Mouse (Mus musculus): Measurements from ENCODE around the gene Prkg1.
"Not testable (repeated sequence)": the region's sequence is repeated elsewhere in the genome, so short reads cannot be mapped to it uniquely, and the experiment has no call there.

Gene Prkg1

DNA sequence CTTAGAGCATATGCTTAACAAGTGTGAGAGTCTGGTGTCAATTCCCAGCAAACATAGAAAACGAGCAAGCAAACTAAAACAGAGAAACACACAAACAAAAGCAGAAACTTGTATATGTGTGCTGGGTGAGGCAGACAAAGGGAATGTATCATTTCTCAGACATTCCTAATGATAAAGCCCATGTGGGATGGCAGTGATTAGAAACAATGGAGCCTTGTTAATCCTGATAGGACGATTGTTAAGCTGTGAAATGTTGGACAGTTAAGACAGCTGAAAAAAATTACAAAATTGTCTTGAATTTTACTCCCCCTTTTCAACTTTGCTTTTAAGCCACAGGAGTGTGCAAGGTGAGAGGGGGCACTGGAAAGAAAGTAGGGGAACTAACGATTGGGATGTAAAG is 1133.8 kb downstream of the Prkg1 start:
- in situ Hi-C loops (cut with MboI), result no loop called here

GRCm38 (mm10) chr19:30626036-30626435 is 1138.8 kb downstream of the Prkg1 start:
- in situ Hi-C loops (cut with MboI), result no loop called here

DNA sequence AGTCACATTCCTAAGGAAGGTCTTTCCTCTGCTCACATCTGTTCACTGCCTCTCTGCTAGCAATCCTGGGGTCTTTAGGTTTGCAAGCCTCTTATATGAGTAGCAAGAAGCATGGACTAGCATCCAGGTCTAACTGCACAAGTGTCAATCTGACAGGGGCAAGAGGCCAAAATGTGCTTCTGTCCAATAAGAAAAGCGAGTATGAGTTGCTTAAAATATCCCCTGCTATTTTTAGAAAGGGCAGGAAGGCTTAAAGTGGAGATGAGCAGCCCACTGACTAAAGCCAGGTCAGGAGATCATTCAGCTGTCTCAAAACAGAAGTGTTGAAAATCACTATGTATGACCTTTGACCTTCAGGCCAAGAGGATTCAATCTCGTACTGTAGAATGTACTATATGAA is 1139.4 kb downstream of the Prkg1 start:
- in situ Hi-C loops (cut with MboI), result no loop called here

DNA sequence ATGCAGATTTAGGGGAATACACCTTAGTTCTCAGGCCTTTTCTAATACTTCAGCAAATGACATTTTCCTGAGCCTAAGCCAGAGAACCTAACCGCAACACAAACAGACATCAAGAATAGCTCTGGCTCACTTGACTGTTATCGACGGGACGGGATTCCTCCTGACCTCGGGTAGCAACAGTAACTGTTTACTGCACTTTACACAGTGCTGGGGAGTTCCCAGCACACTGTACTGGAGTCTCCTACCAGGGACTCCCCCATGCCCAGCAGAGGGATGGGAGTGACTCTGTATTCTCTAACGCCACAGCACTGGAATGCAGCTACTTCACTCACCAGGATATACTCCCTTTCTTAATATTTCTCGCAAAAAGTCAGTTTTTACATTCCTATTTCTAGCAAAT is 1141.2 kb downstream of the Prkg1 start:
- in situ Hi-C loops (cut with MboI), result no loop called here

- in situ Hi-C loops (cut with MboI), result no loop called here
These were observed 1151.5 kb downstream of the Prkg1 start for GRCm38 (mm10) chr19:30613150-30613865.

GRCm38 (mm10) chr19:30586366-30586765 is 1178.5 kb downstream of the Prkg1 start:
- in situ Hi-C loops (cut with MboI), result no loop called here

DNA sequence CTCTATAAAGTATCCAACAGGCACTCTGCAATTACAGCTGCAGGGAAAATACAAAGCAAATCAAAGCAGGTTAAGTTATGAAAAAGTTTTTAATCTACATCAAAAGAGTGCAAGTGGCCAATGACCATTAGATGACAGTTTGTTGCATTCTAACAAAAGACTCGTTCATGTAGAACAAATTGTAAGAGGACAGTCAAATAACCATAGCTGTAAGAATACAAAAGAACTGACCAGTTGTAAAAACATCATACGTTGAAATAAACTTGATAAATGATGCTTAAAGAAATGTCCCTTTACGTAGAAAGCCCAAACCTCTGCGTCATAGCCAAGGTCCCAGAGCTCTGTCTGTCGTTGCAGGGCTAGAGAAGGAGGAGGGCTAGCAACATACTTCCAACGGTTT is 1200.3 kb downstream of the Prkg1 start:
- in situ Hi-C loops (cut with MboI), result no loop called here

DNA sequence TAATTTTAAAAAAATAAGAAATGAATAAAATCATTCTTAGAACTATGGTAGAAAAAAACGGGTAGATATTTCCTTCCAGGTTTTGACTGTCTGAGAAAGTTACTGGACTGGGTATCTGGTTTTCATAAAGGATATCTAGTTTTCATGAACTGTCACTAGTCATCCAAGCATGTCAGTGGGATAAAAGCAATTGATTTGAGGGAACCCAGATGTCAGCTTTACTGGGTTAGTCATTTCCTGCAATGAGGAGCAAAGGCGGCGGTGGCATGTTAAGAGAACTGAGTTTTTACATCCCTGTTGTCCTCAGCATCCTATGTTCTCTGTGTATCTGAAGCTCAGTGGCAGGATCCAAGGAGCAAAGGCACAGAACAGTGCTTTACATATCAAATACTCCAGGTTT is 1201.0 kb downstream of the Prkg1 start:
- in situ Hi-C loops (cut with MboI), result no loop called here

DNA sequence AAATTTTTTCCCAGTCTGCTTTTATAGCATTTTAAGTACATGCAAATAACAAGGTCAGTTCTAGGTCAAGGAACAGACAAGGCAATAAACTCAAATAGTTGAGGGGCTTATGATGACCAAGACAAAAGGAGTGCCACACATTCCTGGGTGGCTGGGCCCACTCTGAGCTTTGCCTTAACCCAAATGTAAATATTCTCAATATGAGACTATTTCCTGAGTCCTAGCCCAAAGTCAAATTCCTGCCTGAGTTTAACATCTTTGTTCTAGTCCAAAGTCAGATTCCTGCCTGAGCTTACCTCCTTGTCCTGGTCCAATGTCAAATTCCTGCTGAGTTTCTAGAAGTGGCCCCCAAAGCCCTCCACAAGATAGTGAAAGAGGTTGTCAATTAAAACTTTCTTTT is 1206.8 kb downstream of the Prkg1 start:
- in situ Hi-C loops (cut with MboI), result no loop called here

- in situ Hi-C loops (cut with MboI), result no loop called here
These were observed 1210.4 kb downstream of the Prkg1 start for GRCm38 (mm10) chr19:30554467-30554881.

DNA sequence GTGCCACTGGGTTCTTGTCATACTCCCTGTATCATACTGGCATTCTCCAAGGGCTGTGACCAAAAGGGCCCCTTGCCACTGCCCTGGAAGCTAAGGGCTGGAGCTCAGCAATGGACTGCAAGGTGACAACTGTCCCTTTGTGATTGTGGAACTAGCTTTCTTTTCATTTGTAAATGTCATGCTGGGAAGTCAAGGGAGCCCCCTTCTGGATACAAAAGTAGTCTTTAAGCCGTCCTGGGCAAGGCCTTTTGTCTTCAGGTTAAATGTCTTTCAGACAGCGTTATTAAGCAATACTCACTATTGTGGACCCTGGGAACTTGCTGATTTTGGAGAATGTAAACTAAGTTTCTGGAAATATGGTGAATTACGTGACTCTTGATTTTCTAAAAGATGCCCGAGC is 1211.1 kb downstream of the Prkg1 start:
- in situ Hi-C loops (cut with MboI), result no loop called here

GRCm38 (mm10) chr19:30552260-30552659 is 1212.6 kb downstream of the Prkg1 start:
- in situ Hi-C loops (cut with MboI), result no loop called here

GRCm38 (mm10) chr19:30549854-30550647 is 1214.8 kb downstream of the Prkg1 start:
- in situ Hi-C loops (cut with MboI), result no loop called here

DNA sequence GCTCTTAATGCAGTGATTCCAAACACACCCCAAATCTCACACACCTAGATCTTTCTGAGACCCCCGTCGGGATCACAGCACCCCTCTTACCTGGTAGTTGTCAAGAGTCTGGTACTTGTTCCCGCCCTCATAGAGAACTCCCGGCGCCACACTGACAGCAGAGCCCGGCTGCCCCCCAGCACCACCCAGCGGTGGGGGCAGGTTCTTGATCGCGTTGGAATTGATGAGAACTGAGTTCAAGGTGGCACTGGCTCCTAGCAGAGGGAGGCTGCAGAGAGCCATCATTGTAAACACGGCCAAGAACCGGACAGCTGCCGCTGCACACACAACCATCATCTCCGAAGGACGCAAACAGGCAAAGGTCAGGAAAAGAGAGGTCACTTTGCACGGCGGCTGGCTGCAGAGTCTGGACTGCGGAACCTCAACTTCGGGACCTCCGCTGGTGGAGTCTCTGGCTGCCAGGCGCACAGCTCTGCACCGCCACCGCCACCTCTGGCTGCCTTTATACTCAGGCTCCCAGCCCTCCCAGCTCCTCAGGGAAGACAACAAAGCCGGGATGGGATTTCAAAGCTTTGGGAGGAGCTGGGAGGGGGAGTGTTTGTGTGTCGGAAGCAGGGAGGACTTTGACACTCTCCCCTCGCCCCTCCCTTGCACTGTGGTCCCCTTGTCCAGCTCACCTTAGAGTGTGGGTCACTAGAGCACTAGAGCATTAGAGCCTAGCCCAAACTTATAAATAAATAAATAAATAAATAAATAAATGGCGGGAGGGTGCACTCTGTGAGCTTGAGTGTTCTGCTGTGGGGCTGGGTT is 1215.6 kb downstream of the Prkg1 start, which contains the start of gene Dkk1:
TSS of gene Dkk1 (minus strand) at position 622 of the 810 bp plus-strand sequence.
- in situ Hi-C loops (cut with MboI), result no loop called here

GRCm38 (mm10) chr19:30548411-30549043 is 1216.3 kb downstream of the Prkg1 start:
- in situ Hi-C loops (cut with MboI), result no loop called here

DNA sequence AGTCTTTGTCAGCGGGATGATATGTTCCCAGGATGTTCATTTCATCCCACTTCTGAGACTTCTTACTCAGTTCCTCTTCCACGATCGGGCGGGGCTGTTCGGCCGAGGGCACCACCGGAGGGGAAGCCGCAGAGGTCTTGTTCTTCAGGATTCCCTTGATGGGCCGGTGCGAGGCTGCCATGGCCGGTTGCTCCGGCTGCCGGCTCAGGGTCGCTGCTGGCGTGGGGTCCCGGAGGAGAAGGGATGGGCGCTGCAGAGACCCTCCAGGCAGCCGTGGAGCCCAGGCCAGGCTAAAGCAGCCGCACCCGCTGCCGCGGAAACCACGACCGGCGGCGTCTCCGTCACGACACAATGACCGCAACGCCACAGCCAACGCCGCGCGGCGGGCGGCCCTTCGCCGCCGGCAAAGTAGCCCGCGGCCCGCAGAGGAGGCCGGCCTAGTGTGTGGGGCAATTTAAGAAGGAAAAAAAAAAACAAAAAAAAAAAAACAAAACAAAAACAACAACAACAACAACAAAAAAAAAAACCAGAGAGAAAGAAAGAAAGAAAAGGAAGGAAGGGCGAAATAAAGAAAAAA is 1225.4 kb downstream of the Prkg1 start:
- in situ Hi-C loops (cut with MboI), result not testable (repeated sequence)

GRCm38 (mm10) chr19:30516771-30517170 is 1248.1 kb downstream of the Prkg1 start:
- in situ Hi-C loops (cut with MboI), result no loop called here
